Mouse (Mus musculus): ENCODE measurements around the gene Zfp953. TPM values are rescaled to one million over a fixed set of nuclear protein-coding genes. Genes with fewer than 3 reads are reported as not detected.

Zfp953 gene
- total and polyA plus RNA-seq, 3 experiments, result 0.81 to 0.84 TPM; not detected in 1

- Histone ChIP-seq H3K36me3 (ENCODE audit: control insufficient read depth in 1 of 2, insufficient read depth in 2 of 2, low read length in 2 of 2) (no peaks in the 10 kb centered on the region), H3K4me1 (ENCODE audit: control insufficient read depth in 1 of 2, insufficient read depth in 2 of 2, low read length in 2 of 2) (no peaks in the 10 kb centered on the region), H3K27me3 (ENCODE audit: control insufficient read depth in 1 of 2, insufficient read depth in 2 of 2, low read length in 2 of 2) (no peaks in the 10 kb centered on the region), H3K9me3 (replicated peaks; ENCODE audit: insufficient read depth, low read length) (no peaks in the 10 kb centered on the region), H3K4me3 (ENCODE audit: control insufficient read depth in 1 of 2, insufficient read depth in 1 of 2, low read depth in 2 of 2, low read length in 2 of 2) (no peak overlapping the region), H3K27ac (ENCODE audit: control insufficient read depth, low read depth, low read length) (no peak overlapping the region), H3K9ac (ENCODE audit: control insufficient read depth, low read depth, low read length, poor library complexity, severe bottlenecking) (no peak overlapping the region), H3K79me2 (ENCODE audit: control insufficient read depth, insufficient read depth, low read length, poor library complexity) (no peaks in the 10 kb centered on the region; the same call in 1 of the 2 replicates)
- peak; percentile 13 for DNase-seq (ENCODE audit: low read depth, low spot score)
- TF ChIP-seq NRF1 (IDR thresholded peaks at IDR 0.05; ENCODE audit: insufficient read depth, low read depth, low read length, poor library complexity, severe bottlenecking) (no peak), JUND (IDR thresholded peaks at IDR 0.05; ENCODE audit: low read depth, low read length) (no peak), KAT2A (conservative IDR thresholded peaks at IDR 0.05; ENCODE audit: low read depth, low read length) (no peak), ZMIZ1 (IDR thresholded peaks at IDR 0.05; ENCODE audit: low read depth, low read length) (no peak), ELF1 (IDR thresholded peaks at IDR 0.05; ENCODE audit: low read depth, low read length) (no peak), RCOR1 (IDR thresholded peaks at IDR 0.05; ENCODE audit: low read depth, low read length) (no peak), USF1 (IDR thresholded peaks at IDR 0.05; ENCODE audit: low read depth, low read length) (no peak), MEF2A (IDR thresholded peaks at IDR 0.05; ENCODE audit: extremely low read depth, insufficient replicate concordance, low read depth, low read length, poor library complexity, severe bottlenecking) (no peak), POLR2AphosphoS2 (IDR thresholded peaks at IDR 0.05; ENCODE audit: low read length) (no peak), GABPA (IDR thresholded peaks at IDR 0.05; ENCODE audit: low read depth, low read length) (no peak), TCF12 (IDR thresholded peaks at IDR 0.05; ENCODE audit: low read depth, low read length) (no peak), SIN3A (IDR thresholded peaks at IDR 0.05; ENCODE audit: low read length) (no peak), MYC (IDR thresholded peaks at IDR 0.05; ENCODE audit: low read depth, low read length) (no peak)
These were observed 8.6 kb downstream of the Zfp953 start for GRCm38 (mm10) chr13:67351854-67352253.

GRCm38 (mm10) chr13:67343422-67343821, 17.0 kb downstream of the Zfp953 start:
- no peak overlapping the region for H3K9ac ChIP-seq (ENCODE audit: control insufficient read depth, low read depth, low read length, poor library complexity, severe bottlenecking)
- H3K27me3 ChIP-seq (ENCODE audit: control insufficient read depth in 1 of 2, insufficient read depth in 2 of 2, low read length in 2 of 2), result no peaks in the 10 kb centered on the region
- no peak overlapping the region for H3K27ac ChIP-seq (ENCODE audit: control insufficient read depth, low read depth, low read length)
- no peaks in the 10 kb centered on the region for H3K4me1 ChIP-seq (ENCODE audit: control insufficient read depth in 1 of 2, insufficient read depth in 2 of 2, low read length in 2 of 2)
- no peak for TF ChIP-seq MYC (IDR thresholded peaks at IDR 0.05; ENCODE audit: low read depth, low read length)
- TF ChIP-seq ZKSCAN1 (IDR thresholded peaks at IDR 0.05; ENCODE audit: low read depth, low read length), result no peak
- TF ChIP-seq ETS1 (IDR thresholded peaks at IDR 0.05; ENCODE audit: low read depth, low read length), result no peak
- no peak for TF ChIP-seq CHD1 (IDR thresholded peaks at IDR 0.05; ENCODE audit: low read depth, low read length)
- no peak for TF ChIP-seq RCOR1 (IDR thresholded peaks at IDR 0.05; ENCODE audit: low read depth, low read length)
- TF ChIP-seq GATA1 (IDR thresholded peaks at IDR 0.05; ENCODE audit: low read depth, low read length), result no peak
- TF ChIP-seq USF1 (IDR thresholded peaks at IDR 0.05; ENCODE audit: low read depth, low read length), result no peak
- TF ChIP-seq SMC3 (IDR thresholded peaks at IDR 0.05; ENCODE audit: low read depth, low read length), result no peak
- TF ChIP-seq HCFC1 (IDR thresholded peaks at IDR 0.05; ENCODE audit: low read depth, low read length), result no peak
- no peaks in the 10 kb centered on the region for H3K9me3 ChIP-seq (replicated peaks; ENCODE audit: insufficient read depth, low read length)
- no peak overlapping the region for H3K4me3 ChIP-seq (ENCODE audit: control insufficient read depth in 1 of 2, insufficient read depth in 1 of 2, low read depth in 2 of 2, low read length in 2 of 2)
- H3K79me2 ChIP-seq (ENCODE audit: control insufficient read depth, insufficient read depth, low read length, poor library complexity), result no peaks in the 10 kb centered on the region
- H3K36me3 ChIP-seq (ENCODE audit: control insufficient read depth in 1 of 2, insufficient read depth in 2 of 2, low read length in 2 of 2), result peaks cover 0 to 6% of the 10 kb centered on the region in 2 experiments; a peak in 2 of 4 replicates
- DNase-seq (ENCODE audit: low read depth, low spot score), result no peak

Measured in MEL (cell line).